Mouse (Mus musculus): ENCODE measurements around the gene Flnb.

The Flnb gene

DNA sequence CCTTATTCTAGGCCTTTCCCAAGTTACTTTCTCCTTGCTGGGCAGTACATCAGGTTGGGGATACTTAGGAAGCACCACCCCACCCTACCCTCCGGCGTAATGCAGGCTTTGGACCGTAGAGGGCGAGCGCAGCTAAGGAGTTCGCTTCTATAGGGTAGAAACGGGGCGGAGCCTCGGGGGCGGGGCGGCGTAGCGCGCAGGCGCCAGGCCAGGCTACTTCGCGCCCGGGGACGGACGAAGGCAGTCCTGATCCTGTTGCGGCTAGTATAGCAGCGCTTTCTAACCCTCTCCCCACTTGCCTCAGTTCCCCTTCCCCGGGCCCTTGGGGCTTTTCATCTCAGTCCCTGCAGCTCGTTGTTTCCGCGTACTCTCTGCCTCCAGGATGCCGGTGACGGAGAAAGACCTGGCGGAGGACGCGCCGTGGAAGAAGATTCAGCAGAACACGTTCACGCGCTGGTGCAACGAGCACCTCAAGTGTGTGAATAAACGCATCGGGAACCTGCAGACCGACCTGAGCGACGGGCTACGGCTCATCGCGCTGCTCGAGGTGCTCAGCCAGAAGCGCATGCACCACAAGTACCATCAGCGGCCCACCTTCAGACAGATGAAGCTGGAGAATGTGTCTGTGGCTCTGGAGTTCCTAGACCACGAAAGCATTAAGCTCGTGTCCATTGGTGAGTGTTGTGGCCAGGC lies at the start of gene Flnb:
Flnb (plus strand) TSS at position 188 of the 693 bp plus-strand sequence.
- DNase-seq (ENCODE audit: low spot score in 2 of 2), result peak; percentile 82 to 94

- peak; percentile 7 to 68 for DNase-seq (ENCODE audit: low spot score in 2 of 2)
Observed at GRCm38 (mm10) chr14:7773714-7774389, 43.9 kb upstream of the Flnb start.

DNA sequence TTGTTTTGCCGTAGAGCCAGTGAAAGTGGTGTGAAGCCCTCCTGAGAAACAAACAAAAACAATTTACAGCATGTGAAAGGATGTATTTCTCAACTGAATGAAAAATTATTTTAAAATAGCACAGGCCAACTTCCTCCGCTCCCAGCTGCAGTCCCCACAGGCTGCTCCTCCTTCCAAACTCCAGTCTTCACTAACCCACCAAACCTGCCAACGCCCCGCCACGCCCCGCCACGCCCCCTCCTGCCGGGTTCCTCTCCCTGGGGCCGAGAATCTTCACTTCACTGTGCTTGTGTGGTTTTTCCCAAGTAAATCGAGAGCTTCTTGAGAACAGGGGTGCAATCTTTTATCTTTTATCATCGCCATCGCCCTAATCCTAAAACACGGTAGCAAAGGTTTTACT lies 31.7 kb upstream of the Flnb start:
- DNase-seq (ENCODE audit: low spot score in 2 of 2), result no peak

GRCm38 (mm10) chr14:7789266-7790030 lies 28.3 kb upstream of the Flnb start:
- DNase-seq (ENCODE audit: low spot score in 2 of 2), result no peak

GRCm38 (mm10) chr14:7791061-7791531 lies 26.7 kb upstream of the Flnb start:
- no peak for DNase-seq (ENCODE audit: low spot score in 2 of 2)

GRCm38 (mm10) chr14:7791532-7792159 lies 26.1 kb upstream of the Flnb start, which contains the start of gene Gm26661:
Gm26661 (plus strand) TSS chr14:7791587.
- peak; percentile 8 to 49 for DNase-seq (ENCODE audit: low spot score in 2 of 2)

DNA sequence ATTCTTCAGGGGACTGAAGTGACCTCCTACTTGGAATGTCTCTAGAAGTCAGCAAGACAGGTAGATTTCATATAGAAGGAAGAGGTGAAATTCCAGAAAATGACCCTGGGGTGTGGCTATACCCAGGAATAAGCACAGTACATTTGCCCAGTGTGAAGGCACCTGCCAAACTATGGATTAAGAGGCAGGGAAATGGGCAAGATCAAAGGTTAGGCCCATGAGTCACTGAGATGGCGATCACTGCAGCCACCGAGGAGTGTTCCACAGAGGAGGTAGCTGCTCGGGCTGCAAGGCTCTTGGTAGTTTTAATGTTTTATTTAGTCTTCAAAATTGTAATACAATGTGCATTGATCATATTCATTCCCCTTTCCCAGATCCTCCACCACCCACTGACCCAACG lies 21.8 kb upstream of the Flnb start:
- DNase-seq (ENCODE audit: low spot score in 2 of 2), result no peak

GRCm38 (mm10) chr14:7800611-7801010 lies 17.1 kb upstream of the Flnb start:
- no peak for DNase-seq (ENCODE audit: low spot score in 2 of 2)

DNA sequence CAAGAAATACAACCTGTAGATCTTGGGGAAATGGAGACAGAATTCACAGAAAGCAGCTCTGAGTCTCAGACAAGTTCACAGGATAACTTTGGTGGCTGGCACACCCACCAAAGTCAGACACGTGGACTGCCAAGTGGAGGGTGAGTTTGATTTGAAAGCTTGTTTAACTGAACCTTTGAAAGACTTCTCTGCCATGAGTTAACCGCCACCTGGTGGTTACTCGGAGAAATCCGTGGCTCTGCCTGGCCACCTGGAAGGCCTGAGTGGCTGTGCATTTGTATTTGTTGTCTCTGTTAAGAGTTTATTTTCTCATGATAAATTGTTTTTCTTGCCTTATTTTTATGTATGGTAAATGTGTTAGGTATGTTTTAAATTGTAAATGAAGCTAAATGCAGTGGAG lies 15.9 kb upstream of the Flnb start:
- DNase-seq (ENCODE audit: low spot score in 2 of 2), result peak in 1 of 2 experiments; percentile 38

DNA sequence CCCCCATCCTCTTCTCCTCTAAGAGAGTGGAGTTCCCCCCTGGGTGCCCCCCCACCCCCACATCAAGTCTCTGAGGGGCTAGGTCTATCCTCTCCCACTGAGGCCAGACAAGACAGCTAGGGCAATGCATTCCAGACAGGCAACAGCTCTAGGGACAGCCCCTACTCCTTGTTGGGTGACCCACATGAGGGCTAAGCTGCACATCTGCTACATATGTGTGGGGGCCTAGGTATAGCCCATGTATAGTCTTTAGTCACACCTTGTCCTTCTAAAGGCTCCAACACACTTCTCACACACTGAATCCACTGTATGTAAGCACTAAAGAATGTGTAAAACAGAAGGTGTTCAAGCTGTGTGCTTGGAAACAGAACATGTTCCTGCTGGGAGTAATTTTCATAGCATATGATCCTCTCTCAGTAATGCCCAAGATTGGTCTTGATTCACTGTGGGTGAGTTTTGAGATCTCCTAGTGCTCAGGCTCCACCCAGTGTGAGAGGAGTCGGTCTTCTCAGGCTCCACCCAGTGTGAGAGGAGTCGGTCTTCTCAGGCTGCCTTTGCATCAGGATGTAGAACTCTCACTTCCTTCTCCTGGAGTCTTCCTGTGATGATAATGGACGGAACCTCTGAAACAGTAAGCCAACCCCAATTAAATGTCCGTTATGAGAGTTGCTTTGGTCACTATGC lies 13.7 kb upstream of the Flnb start:
- no peak for DNase-seq (ENCODE audit: low spot score in 2 of 2)

- no peak for DNase-seq (ENCODE audit: low spot score in 2 of 2)
Observed at GRCm38 (mm10) chr14:7804558-7804905, 13.2 kb upstream of the Flnb start.

- DNase-seq (ENCODE audit: low spot score in 2 of 2), result no peak
Observed at GRCm38 (mm10) chr14:7807711-7808110, 10.0 kb upstream of the Flnb start.

- no peak for DNase-seq (ENCODE audit: low spot score in 2 of 2)
Observed at GRCm38 (mm10) chr14:7808501-7808981, 9.2 kb upstream of the Flnb start.

DNA sequence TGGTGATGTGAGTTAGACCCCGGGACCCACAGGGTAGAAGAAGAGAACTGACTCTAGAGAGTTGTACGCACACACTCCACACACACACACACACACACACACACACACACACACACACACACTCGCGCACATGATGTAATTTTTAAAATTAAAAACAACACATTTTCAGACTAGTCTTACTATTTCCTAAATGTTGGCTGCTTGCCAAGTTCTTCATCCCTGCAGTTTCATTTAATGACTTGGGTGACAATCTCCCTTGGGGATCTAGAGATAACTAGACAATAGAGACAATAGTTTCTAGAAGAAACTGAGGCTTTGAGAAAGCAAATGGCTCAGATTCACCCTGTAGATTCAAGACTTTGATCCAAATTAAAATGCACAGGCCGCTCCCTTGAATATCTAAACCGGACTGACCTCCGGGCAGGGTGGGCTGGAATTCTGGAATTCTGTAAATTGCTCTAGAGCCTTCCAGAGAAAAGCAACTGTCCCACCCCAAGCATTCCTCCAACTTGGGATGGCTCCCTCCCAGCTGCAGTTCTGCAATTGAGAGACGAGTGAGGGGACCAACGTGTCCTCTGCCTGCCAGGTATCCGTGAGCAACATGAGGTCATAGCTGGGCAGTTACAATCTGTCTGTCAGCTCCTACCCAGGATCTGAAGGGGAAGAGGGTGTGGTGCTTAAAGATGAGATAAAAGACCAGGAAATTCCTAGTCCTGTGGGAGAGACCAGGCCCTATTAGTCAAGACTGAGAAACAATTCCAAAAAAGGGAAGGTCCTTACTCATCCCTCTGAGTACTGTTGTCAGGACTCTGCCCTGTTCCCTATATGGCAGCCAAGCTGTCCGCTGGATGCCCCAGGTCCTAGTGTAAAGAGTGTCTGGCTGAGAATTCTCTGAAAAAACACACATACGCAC lies 8.5 kb upstream of the Flnb start:
- no peak for DNase-seq (ENCODE audit: low spot score in 2 of 2)

DNA sequence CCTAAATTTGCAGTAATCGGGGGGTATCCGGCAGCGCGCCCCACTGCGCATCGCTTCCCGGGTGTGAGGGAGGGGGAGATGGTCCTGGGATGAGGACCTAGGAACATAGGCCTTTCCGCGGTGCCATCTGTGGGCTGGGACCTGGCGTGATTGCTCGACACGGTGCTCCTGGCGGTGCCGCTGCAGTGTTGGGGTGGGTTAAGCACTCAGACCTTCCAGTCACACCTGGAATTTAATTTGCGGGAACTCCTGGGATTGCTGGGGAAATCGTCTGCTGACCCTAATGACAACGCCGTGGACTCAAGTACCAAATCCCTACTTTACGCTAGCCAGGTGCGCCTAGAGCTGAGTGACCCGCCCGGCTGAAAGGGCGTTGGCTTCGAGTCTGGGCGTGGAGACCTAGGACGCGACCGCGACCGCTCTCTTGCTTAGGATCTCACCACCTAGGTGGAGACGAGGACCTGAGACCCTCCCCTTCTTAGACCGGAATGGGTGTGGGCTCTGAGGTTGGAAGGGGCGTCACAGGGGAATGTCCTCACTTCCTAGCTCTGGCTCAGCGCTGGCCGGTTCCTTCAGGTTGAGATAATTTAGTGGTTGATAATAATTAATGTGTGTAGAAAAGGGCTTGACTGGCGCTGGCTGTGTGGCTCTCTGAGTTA lies 835 bp downstream of the Flnb start:
- DNase-seq (ENCODE audit: low spot score in 2 of 2), result peak in 1 of 2 experiments; percentile 16

GRCm38 (mm10) chr14:7819446-7819845 lies 1.7 kb downstream of the Flnb start:
- DNase-seq (ENCODE audit: low spot score in 2 of 2), result no peak

DNA sequence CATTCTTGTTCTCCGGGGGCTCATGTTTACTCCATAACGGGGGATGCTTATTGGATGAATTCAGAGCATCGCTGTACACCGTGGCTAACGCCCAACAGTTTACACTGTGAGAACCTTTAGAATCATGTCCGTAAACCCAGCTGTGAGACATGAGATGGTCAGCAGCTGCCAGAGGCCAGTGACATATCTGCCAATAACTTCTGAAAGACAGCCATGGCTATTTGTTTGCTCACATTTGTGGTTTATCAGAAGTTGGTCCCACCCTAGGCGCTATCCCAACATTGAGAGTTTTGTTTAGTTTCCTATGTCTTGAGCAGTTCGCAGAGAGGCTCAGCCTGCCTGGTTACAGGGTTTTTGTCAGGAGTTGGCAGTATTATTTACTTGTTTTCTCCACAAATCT lies 3.6 kb downstream of the Flnb start:
- DNase-seq (ENCODE audit: low spot score in 2 of 2), result no peak

GRCm38 (mm10) chr14:7822693-7823092 lies 4.9 kb downstream of the Flnb start:
- no peak for DNase-seq (ENCODE audit: low spot score in 2 of 2)

- no peak for DNase-seq (ENCODE audit: low spot score in 2 of 2)
Observed at GRCm38 (mm10) chr14:7824651-7825268, 7.0 kb downstream of the Flnb start.
